Mouse (Mus musculus): Measurements from ENCODE around the gene Tjap1.

Gene Tjap1

GRCm38 (mm10) chr17:46252571-46253451 is 30.0 kb downstream of the Tjap1 start:
- DNase-seq (ENCODE audit: low read depth) = peak; percentile 62

GRCm38 (mm10) chr17:46251174-46251573 is 31.7 kb downstream of the Tjap1 start:
- DNase-seq (ENCODE audit: low read depth) = no peak

- no peak for DNase-seq (ENCODE audit: low read depth)
Measured at GRCm38 (mm10) chr17:46248189-46248522, 34.7 kb downstream of the Tjap1 start.

GRCm38 (mm10) chr17:46247512-46248188 is 35.2 kb downstream of the Tjap1 start, which contains the start of the genes Polr1c and Yipf3:
Gene Polr1c, minus strand, starts transcription at chr17:46248054.
Gene Yipf3, plus strand, starts transcription at chr17:46248080.
- DNase-seq (ENCODE audit: low read depth) = peak; percentile 89

GRCm38 (mm10) chr17:46244579-46244978 is 38.2 kb downstream of the Tjap1 start:
- no peak for DNase-seq (ENCODE audit: low read depth)

GRCm38 (mm10) chr17:46243624-46244023 is 39.2 kb downstream of the Tjap1 start:
- no peak for DNase-seq (ENCODE audit: low read depth)

- DNase-seq (ENCODE audit: low read depth) = no peak
Measured at GRCm38 (mm10) chr17:46242993-46243392, 39.8 kb downstream of the Tjap1 start.

GRCm38 (mm10) chr17:46242274-46242673 is 40.6 kb downstream of the Tjap1 start:
- no peak for DNase-seq (ENCODE audit: low read depth)

- no peak for DNase-seq (ENCODE audit: low read depth)
Measured at GRCm38 (mm10) chr17:46241471-46241870, 41.4 kb downstream of the Tjap1 start.

GRCm38 (mm10) chr17:46239516-46240114 is 43.2 kb downstream of the Tjap1 start:
- DNase-seq (ENCODE audit: low read depth) = no peak

GRCm38 (mm10) chr17:46237480-46237879 is 45.3 kb downstream of the Tjap1 start:
- no peak for DNase-seq (ENCODE audit: low read depth)

GRCm38 (mm10) chr17:46237079-46237478 is 45.7 kb downstream of the Tjap1 start:
- DNase-seq (ENCODE audit: low read depth) = peak; percentile 45

- DNase-seq (ENCODE audit: low read depth) = no peak
Measured at GRCm38 (mm10) chr17:46236067-46236466, 46.8 kb downstream of the Tjap1 start.

- no peak for DNase-seq (ENCODE audit: low read depth)
Measured at GRCm38 (mm10) chr17:46227576-46227975, 55.2 kb downstream of the Tjap1 start.

GRCm38 (mm10) chr17:46221601-46222000 is 61.2 kb downstream of the Tjap1 start:
- DNase-seq (ENCODE audit: low read depth) = no peak

GRCm38 (mm10) chr17:46210550-46210949 is 72.3 kb downstream of the Tjap1 start:
- DNase-seq (ENCODE audit: low read depth) = no peak
